Mouse (Mus musculus): ENCODE measurements at regions not wholly inside any gene's neighbourhood (a gene's known extent, or its start where the extent isn't known, plus 50 kb on each side); places are given as distances from the start of the nearest gene placed in this dataset.

GRCm38 (mm10) chr3:151329801-151330200, 107.9 kb upstream of the Adgrl4 start:
- Histone ChIP-seq H3K36me3 (no peaks in the 10 kb centered on the region), H3K27ac (no peak overlapping the region), H3K27me3 (ENCODE audit: insufficient read depth, poor library complexity, severe bottlenecking) (no peaks in the 10 kb centered on the region), H3K9me3 (no peaks in the 10 kb centered on the region), H3K4me1 (peaks cover 11% of the 10 kb centered on the region), H3K4me3 (no peak overlapping the region)
- 84% methylated on average over 4 of the region's 4 CpGs for WGBS
- DNase-seq (ENCODE audit: low spot score), result no peak

- Histone ChIP-seq H3K27me3 (ENCODE audit: insufficient read depth, poor library complexity, severe bottlenecking) (no peaks in the 10 kb centered on the region), H3K4me3 (no peak overlapping the region), H3K4me1 (peaks cover 11% of the 10 kb centered on the region), H3K36me3 (no peaks in the 10 kb centered on the region), H3K9me3 (no peaks in the 10 kb centered on the region), H3K27ac (no peak overlapping the region)
- WGBS, result 31% methylated on average over 2 of the region's 2 CpGs
- no peak for DNase-seq (ENCODE audit: low spot score)
Observed at GRCm38 (mm10) chr3:151331906-151332305, 105.8 kb upstream of the Adgrl4 start.

GRCm38 (mm10) chr3:151332317-151332687, 105.4 kb upstream of the Adgrl4 start:
- DNase-seq (ENCODE audit: low spot score), result no peak
- Histone ChIP-seq H3K4me3 (no peak overlapping the region), H3K4me1 (peaks cover 11% of the 10 kb centered on the region), H3K9me3 (no peaks in the 10 kb centered on the region), H3K27ac (no peak overlapping the region), H3K27me3 (ENCODE audit: insufficient read depth, poor library complexity, severe bottlenecking) (no peaks in the 10 kb centered on the region), H3K36me3 (no peaks in the 10 kb centered on the region)
- 90% methylated on average over 1 of the region's 1 CpGs for WGBS

GRCm38 (mm10) chr3:151332688-151333452, 104.8 kb upstream of the Adgrl4 start:
- H3K4me3 ChIP-seq, result no peak overlapping the region
- H3K9me3 ChIP-seq, result no peaks in the 10 kb centered on the region
- H3K27me3 ChIP-seq (ENCODE audit: insufficient read depth, poor library complexity, severe bottlenecking), result no peaks in the 10 kb centered on the region
- peaks cover 11% of the 10 kb centered on the region for H3K4me1 ChIP-seq
- no peak overlapping the region for H3K27ac ChIP-seq
- H3K36me3 ChIP-seq, result no peaks in the 10 kb centered on the region
- WGBS, result 80% methylated on average over 9 of the region's 9 CpGs
- no peak for DNase-seq (ENCODE audit: low spot score)

- Histone ChIP-seq H3K4me3 (no peak overlapping the region), H3K27ac (no peak overlapping the region), H3K27me3 (ENCODE audit: insufficient read depth, poor library complexity, severe bottlenecking) (no peaks in the 10 kb centered on the region), H3K36me3 (no peaks in the 10 kb centered on the region), H3K4me1 (peaks cover 11% of the 10 kb centered on the region), H3K9me3 (no peaks in the 10 kb centered on the region)
- DNase-seq (ENCODE audit: low spot score), result no peak
- 58% methylated on average over 6 of the region's 6 CpGs for WGBS
Observed at GRCm38 (mm10) chr3:151333867-151334341, 103.8 kb upstream of the Adgrl4 start.

GRCm38 (mm10) chr3:151351481-151352090, 86.1 kb upstream of the Adgrl4 start:
- Histone ChIP-seq H3K27me3 (ENCODE audit: insufficient read depth, poor library complexity, severe bottlenecking) (no peaks in the 10 kb centered on the region), H3K27ac (no peak overlapping the region), H3K36me3 (no peaks in the 10 kb centered on the region), H3K4me3 (no peak overlapping the region), H3K9me3 (no peaks in the 10 kb centered on the region), H3K4me1 (no peaks in the 10 kb centered on the region)
- WGBS, result 59% methylated on average over 4 of the region's 4 CpGs
- no peak for DNase-seq (ENCODE audit: low spot score)

- Histone ChIP-seq H3K4me3 (no peak overlapping the region), H3K36me3 (no peaks in the 10 kb centered on the region), H3K9me3 (no peaks in the 10 kb centered on the region), H3K27ac (no peak overlapping the region), H3K27me3 (ENCODE audit: insufficient read depth, poor library complexity, severe bottlenecking) (no peaks in the 10 kb centered on the region), H3K4me1 (no peaks in the 10 kb centered on the region)
- WGBS, result 71% methylated on average over 4 of the region's 4 CpGs
- DNase-seq (ENCODE audit: low spot score), result no peak
Observed at GRCm38 (mm10) chr3:151366302-151366701, 71.4 kb upstream of the Adgrl4 start.

- H3K4me3 ChIP-seq, result no peak overlapping the region
- no peaks in the 10 kb centered on the region for H3K27me3 ChIP-seq (ENCODE audit: insufficient read depth, poor library complexity, severe bottlenecking)
- H3K27ac ChIP-seq, result no peak overlapping the region
- H3K36me3 ChIP-seq, result no peaks in the 10 kb centered on the region
- WGBS, result 74% methylated on average over 4 of the region's 4 CpGs
- DNase-seq (ENCODE audit: low spot score), result no peak
- H3K4me1 ChIP-seq, result no peaks in the 10 kb centered on the region
- no peaks in the 10 kb centered on the region for H3K9me3 ChIP-seq
Observed at GRCm38 (mm10) chr3:151366707-151367306, 70.9 kb upstream of the Adgrl4 start.

GRCm38 (mm10) chr3:151383326-151384019, 54.2 kb upstream of the Adgrl4 start:
- 46% methylated on average over 5 of the region's 5 CpGs for WGBS

GRCm38 (mm10) chr3:151384850-151385249, 52.8 kb upstream of the Adgrl4 start:
- Histone ChIP-seq H3K27me3 (ENCODE audit: insufficient read depth, poor library complexity, severe bottlenecking) (no peaks in the 10 kb centered on the region), H3K9me3 (no peaks in the 10 kb centered on the region), H3K4me3 (no peak overlapping the region), H3K4me1 (no peaks in the 10 kb centered on the region), H3K27ac (no peak overlapping the region), H3K36me3 (no peaks in the 10 kb centered on the region)
- 79% methylated on average over 5 of the region's 5 CpGs for WGBS
- no peak for DNase-seq (ENCODE audit: low spot score)

More at GRCm38 (mm10) chr3:151383326-151384019, 54.2 kb upstream of the Adgrl4 start:
- Histone ChIP-seq H3K4me1 (no peaks in the 10 kb centered on the region), H3K36me3 (no peaks in the 10 kb centered on the region), H3K27me3 (ENCODE audit: insufficient read depth, poor library complexity, severe bottlenecking) (no peaks in the 10 kb centered on the region), H3K9me3 (no peaks in the 10 kb centered on the region), H3K27ac (no peak overlapping the region), H3K4me3 (no peak overlapping the region)
- DNase-seq (ENCODE audit: low spot score), result no peak

- Histone ChIP-seq H3K9me3 (no peaks in the 10 kb centered on the region), H3K27ac (no peak overlapping the region), H3K36me3 (no peaks in the 10 kb centered on the region), H3K4me3 (no peak overlapping the region), H3K27me3 (ENCODE audit: insufficient read depth, poor library complexity, severe bottlenecking) (no peaks in the 10 kb centered on the region), H3K4me1 (no peaks in the 10 kb centered on the region)
- 69% methylated on average over 5 of the region's 5 CpGs for WGBS
- DNase-seq (ENCODE audit: low spot score), result no peak
Observed at GRCm38 (mm10) chr3:151386103-151386502, 51.6 kb upstream of the Adgrl4 start.

Data from heart, embryonic 10.5 days (tissue).